Mouse (Mus musculus) ES-E14 (cell line): ENCODE data around the gene Ehmt2. TPM values are rescaled to one million over a fixed set of nuclear protein-coding genes. Genes with fewer than 3 reads are reported as not detected.
A peak's percentile ranks its signal among the peaks of the same experiment; 100 is the strongest.

Source experiments
- DNase-seq: peaks from one replicate; pipeline ENCODE4 v3.0.0-alpha.2; 2013; ENCODE audit warnings: low read depth, low spot score
- H3K27ac ChIP-seq: 2 replicates; pipeline ENCODE4 v1.5.1; 2012; ENCODE audit warnings: low read depth, mild to moderate bottlenecking, low read length, moderate library complexity, mixed read lengths; ENCODE audit not compliant: poor library complexity, insufficient read depth, severe bottlenecking
- H3K36me3 ChIP-seq: 2 replicates; pipeline ENCODE4 v1.6.1; 2012; ENCODE audit warnings: mild to moderate bottlenecking, low read length, moderate library complexity, mixed read lengths; ENCODE audit not compliant: control insufficient read depth, poor library complexity, insufficient read depth, severe bottlenecking
- H3K4me1 ChIP-seq, 2 experiments: fragments of 150-350 bp in 1 of 2; sonication (generic) in 1 of 2; 2 replicates each; pipeline ENCODE4 v1.6.1; 2012; ENCODE audit warnings: low read length in 2 of 2, mild to moderate bottlenecking in 1 of 2, mixed read lengths in 1 of 2; ENCODE audit not compliant: control insufficient read depth in 2 of 2, insufficient read depth in 2 of 2, poor library complexity in 1 of 2
- H3K4me3 ChIP-seq, 2 experiments: fragments of 150-350 bp in 1 of 2; sonication (generic) in 1 of 2; 2 replicates each; pipeline ENCODE4 v1.5.1; 2012; ENCODE audit warnings: low read length in 2 of 2, low read depth in 1 of 2, mild to moderate bottlenecking in 1 of 2, mixed read lengths in 1 of 2; ENCODE audit not compliant: insufficient read depth in 1 of 2, poor library complexity in 1 of 2, severe bottlenecking in 1 of 2
- H3K9ac ChIP-seq: 2 replicates; pipeline ENCODE4 v1.6.1; 2012; ENCODE audit warnings: low read depth, mild to moderate bottlenecking, low read length, mixed read lengths; ENCODE audit not compliant: poor library complexity, insufficient read depth, severe bottlenecking
- H3K9me3 ChIP-seq: fragments of 150-350 bp; sonication (generic); 2 replicates; pipeline ENCODE4 v1.6.1; 2012; ENCODE audit warnings: low read depth, mild to moderate bottlenecking, low read length; ENCODE audit not compliant: control insufficient read depth, insufficient read depth
- CHD2 ChIP-seq: IDR thresholded peaks from 2 replicates; pipeline ENCODE4 v1.6.1; 2014; ENCODE audit warnings: mild to moderate bottlenecking, low read depth, low read length, inconsistent platforms
- HCFC1 ChIP-seq: IDR thresholded peaks from 2 replicates; pipeline ENCODE4 v1.6.1; 2012; ENCODE audit warnings: low read length, inconsistent platforms, borderline replicate concordance; ENCODE audit not compliant: insufficient read depth
- MAFK ChIP-seq: IDR thresholded peaks from 2 replicates; pipeline ENCODE4 v1.6.1; 2014; ENCODE audit warnings: mild to moderate bottlenecking, low read depth, low read length, inconsistent platforms; ENCODE audit not compliant: insufficient read depth
- ZC3H11A ChIP-seq: IDR thresholded peaks from 2 replicates; pipeline ENCODE4 v1.6.1; 2012; ENCODE audit warnings: low read depth, mild to moderate bottlenecking, inconsistent platforms, low read length, borderline replicate concordance
- ZNF384 ChIP-seq: IDR thresholded peaks from 2 replicates; pipeline ENCODE4 v1.6.1; 2012; ENCODE audit warnings: low read depth, low read length, inconsistent platforms
- in situ Hi-C, 2 experiments: fragments of 600-800 bp; cut with MboI; formaldehyde crosslinking; loops; one replicate each; pipeline ENCODE4 v1.15.1; 2025; ENCODE audit warnings: low sequenced_read_pairs in 2 of 2, inconsistent platforms in 1 of 2; ENCODE audit not compliant: unreplicated experiment in 2 of 2
- total RNA-seq: library from RNA; depleted of rRNA; stranded (reverse); fragments of 300-350 nt; gene quantifications from 2 replicates; pipeline ENCODE4 v1.2.3, GENCODE M21; 2012

Ehmt2 gene
- total RNA-seq, 1 experiment = 124 TPM

DNA sequence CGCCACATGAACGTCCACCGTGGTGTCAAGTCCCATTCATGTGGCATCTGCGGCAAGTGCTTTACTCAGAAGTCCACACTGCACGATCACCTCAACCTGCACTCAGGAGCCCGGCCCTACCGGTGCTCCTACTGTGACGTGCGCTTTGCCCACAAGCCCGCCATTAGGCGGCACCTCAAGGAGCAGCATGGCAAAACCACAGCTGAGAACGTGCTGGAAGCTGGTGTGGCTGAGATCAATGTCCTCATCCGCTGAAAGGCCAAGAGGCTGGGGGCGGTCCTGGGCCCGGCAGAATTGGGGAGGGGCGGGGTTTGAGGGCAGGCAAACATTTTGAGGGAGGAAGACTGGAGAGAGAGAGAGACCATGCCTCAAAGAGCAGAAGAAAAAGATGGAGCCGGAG is 1.9 kb upstream of the Ehmt2 start:
- peaks cover 4% of the 10 kb centered on the region; the same call in 1 of the 2 replicates for H3K36me3 ChIP-seq
- TF ChIP-seq MAFK (no peak), HCFC1 (no peak), CHD2 (no peak), ZC3H11A (no peak), ZNF384 (no peak)
- H3K4me1 ChIP-seq = peaks cover 6 to 10% of the 10 kb centered on the region in 2 experiments
- peak overlapping the region; percentile 31; the same call in 1 of the 2 replicates for H3K9ac ChIP-seq
- no peak overlapping the region for H3K27ac ChIP-seq
- H3K4me3 ChIP-seq = peak overlapping the region in 1 of 2 experiments; percentile 92; a peak in 3 of 4 replicates
- DNase-seq = no peak
- H3K9me3 ChIP-seq = no peaks in the 10 kb centered on the region
- in situ Hi-C loops = no loop called here

DNA sequence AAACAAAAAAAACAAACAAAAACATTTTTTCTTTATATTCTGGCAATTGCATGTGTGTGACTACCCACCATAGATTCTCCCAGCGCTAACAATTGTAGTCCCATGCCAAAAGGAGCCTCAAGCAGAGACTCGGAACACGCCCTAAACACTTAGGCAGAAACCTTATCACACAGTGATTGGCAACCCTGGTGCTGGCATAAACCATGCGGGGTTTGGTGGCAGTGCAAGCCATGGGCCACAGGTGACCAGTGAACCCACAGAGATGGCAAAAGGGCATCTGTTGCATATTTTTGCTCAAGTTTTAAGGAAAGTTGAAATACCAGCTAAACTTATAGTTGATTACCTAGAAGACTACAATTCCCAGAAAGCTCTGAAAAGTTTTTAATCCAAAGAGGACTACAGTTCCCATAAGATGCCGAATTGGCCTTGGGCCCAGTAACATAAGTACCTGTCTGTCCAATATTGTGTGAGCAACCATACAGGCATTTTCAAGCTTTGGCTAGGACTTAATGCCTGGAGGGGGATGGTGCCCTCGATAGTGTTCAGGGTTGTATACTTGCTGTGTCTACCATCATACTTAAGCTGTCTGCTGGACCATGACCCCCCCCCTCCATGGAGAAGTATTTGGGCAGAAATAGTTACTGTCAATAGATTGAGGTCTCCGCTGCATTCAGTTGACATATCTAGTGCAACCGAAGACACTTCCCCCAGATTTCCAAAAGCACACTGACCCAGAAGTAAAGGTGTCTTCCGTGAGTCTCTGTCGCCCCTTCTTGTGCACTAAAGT is 703 bp upstream of the Ehmt2 start:
- H3K4me3 ChIP-seq = peak overlapping the region; percentile 75 to 97
- no peak for DNase-seq
- peaks cover 8 to 11% of the 10 kb centered on the region in 2 experiments for H3K4me1 ChIP-seq
- H3K36me3 ChIP-seq = peaks cover 4% of the 10 kb centered on the region; the same call in 1 of the 2 replicates
- H3K9ac ChIP-seq = peak overlapping the region; percentile 96
- no peaks in the 10 kb centered on the region for H3K9me3 ChIP-seq
- TF ChIP-seq CHD2 (no peak), ZNF384 (no peak), HCFC1 (0 out of 2 replicates have a peak, but pooled peaks have one; percentile 36), MAFK (no peak), ZC3H11A (no peak)
- peak overlapping the region; percentile 85; the same call in 1 of the 2 replicates for H3K27ac ChIP-seq
- in situ Hi-C loops = no loop called here

DNA sequence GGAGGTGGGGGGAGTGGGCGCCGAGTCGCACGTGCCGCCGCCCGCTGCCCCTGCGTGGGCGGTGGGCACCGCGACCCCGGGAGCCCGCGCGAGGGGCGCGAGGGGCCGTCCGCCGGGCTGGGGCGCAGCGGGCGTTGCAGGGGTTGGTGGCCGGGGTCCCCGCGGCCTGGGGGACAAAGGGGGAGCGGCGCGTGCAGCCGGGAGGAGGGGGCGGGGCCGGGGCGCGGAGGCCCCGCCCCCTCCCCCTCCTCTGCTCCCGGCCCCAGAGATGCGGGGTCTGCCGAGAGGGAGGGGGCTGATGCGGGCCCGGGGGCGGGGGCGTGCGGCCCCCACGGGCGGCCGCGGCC is 410 bp downstream of the Ehmt2 start:
- peaks cover 7% of the 10 kb centered on the region for H3K36me3 ChIP-seq
- DNase-seq = no peak
- peaks cover 11 to 17% of the 10 kb centered on the region in 2 experiments; a peak in 3 of 4 replicates for H3K4me1 ChIP-seq
- TF ChIP-seq CHD2 (no peak), ZNF384 (no peak), MAFK (no peak), ZC3H11A (no peak), HCFC1 (no peak)
- H3K27ac ChIP-seq = peak overlapping the region; percentile 85
- H3K4me3 ChIP-seq = peak overlapping the region; percentile 75 to 97
- H3K9me3 ChIP-seq = no peaks in the 10 kb centered on the region
- H3K9ac ChIP-seq = peak overlapping the region; percentile 96
- in situ Hi-C loops = no loop called here

DNA sequence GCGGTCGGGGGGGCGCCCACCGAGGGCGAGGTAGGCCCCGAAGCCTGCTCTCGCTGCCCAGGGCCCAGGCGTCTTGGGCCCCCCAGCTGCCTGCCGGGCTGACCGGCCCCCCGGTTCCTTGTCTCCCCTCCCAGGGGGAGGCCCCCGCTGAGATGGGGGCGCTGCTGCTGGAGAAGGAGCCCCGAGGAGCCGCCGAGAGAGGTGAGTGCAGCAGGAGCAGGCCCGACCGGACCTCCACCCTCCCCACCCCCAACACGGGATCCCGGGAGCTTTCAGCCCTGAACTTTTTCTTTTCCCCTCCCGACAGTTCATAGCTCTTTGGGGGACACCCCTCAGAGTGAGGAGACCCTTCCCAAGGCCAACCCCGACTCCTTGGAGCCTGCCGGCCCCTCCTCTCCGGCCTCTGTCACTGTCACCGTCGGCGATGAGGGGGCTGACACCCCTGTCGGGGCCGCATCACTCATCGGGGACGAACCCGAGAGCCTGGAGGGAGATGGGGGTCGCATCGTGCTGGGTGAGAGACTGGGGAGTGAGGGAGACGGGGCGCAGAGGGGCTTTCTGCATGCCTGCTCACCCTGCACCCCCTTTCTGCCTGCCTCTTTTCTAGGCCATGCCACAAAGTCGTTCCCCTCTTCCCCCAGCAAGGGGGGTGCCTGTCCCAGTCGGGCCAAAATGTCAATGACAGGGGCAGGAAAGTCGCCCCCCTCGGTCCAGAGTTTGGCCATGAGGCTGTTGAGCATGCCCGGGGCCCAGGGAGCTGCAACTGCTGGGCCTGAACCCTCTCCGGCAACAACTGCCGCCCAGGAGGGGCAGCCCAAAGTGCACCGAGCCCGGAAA is 1.0 kb downstream of the Ehmt2 start:
- H3K4me1 ChIP-seq = peaks cover 11 to 17% of the 10 kb centered on the region in 2 experiments; a peak in 3 of 4 replicates
- peak overlapping the region; percentile 75 to 97 for H3K4me3 ChIP-seq
- peak overlapping the region; percentile 70 for H3K9ac ChIP-seq
- no peak overlapping the region for H3K27ac ChIP-seq
- in situ Hi-C loops = no loop called here
- no peak for DNase-seq
- no peaks in the 10 kb centered on the region for H3K9me3 ChIP-seq
- peaks cover 7% of the 10 kb centered on the region for H3K36me3 ChIP-seq
- TF ChIP-seq ZNF384 (no peak), ZC3H11A (no peak), MAFK (no peak), HCFC1 (no peak), CHD2 (no peak)
